Mouse (Mus musculus): ENCODE results near the gene Mapk6. TPM values are rescaled to one million over a fixed set of nuclear protein-coding genes. Genes with fewer than 3 reads are reported as not detected.
"Not testable (repeated sequence)": the region's sequence is repeated elsewhere in the genome, so short reads cannot be mapped to it uniquely, and the experiment has no call there.

Mapk6 gene
- polyA plus RNA-seq (2015; fragmentation: Nextera tagmentation; extraction: Ambion mirVana), result 133 and 150 TPM in 2 replicates

- Histone ChIP-seq H3K9ac (replicated peaks) (peak within 1 kb of the TSS; percentile 85), H3K27ac (replicated peaks) (peak within 1 kb of the TSS; percentile 97), H3K4me3 (replicated peaks) (peak within 1 kb of the TSS; percentile 83), H3K27me3 (replicated peaks) (no peaks in the 10 kb centered on the region), H3K36me3 (no peaks in the 10 kb centered on the region), H3K9me3 (replicated peaks) (no peaks in the 10 kb centered on the region), H3K4me1 (peaks cover 38% of the 10 kb centered on the region), H3K4me2 (peak within 1 kb of the TSS; percentile 60)
- WGBS, result under 1% methylated on average over 57 of the region's 58 CpGs
- ATAC-seq (ENCODE audit: low FRiP score), result peak; percentile 95
These were observed at the start of gene Mapk6 for GRCm38 (mm10) chr9:75409852-75410378. Mapk6 (minus strand) TSS chr9:75410005.

- Histone ChIP-seq H3K4me1 (no peaks in the 10 kb centered on the region), H3K4me2 (no peak overlapping the region), H3K27ac (replicated peaks) (no peak overlapping the region), H3K4me3 (replicated peaks) (no peak overlapping the region), H3K9ac (replicated peaks) (no peak overlapping the region), H3K27me3 (replicated peaks) (no peaks in the 10 kb centered on the region), H3K36me3 (peaks cover 96% of the 10 kb centered on the region), H3K9me3 (replicated peaks) (no peaks in the 10 kb centered on the region)
- no peak for ATAC-seq (ENCODE audit: low FRiP score)
- 87% methylated on average over 10 of the region's 10 CpGs for WGBS
These were observed 45.9 kb upstream of the Mapk6 start for GRCm38 (mm10) chr9:75455684-75456083.

GRCm38 (mm10) chr9:75453994-75454393 lies 44.2 kb upstream of the Mapk6 start:
- no peak overlapping the region for H3K9ac ChIP-seq (replicated peaks)
- H3K9me3 ChIP-seq (replicated peaks), result no peaks in the 10 kb centered on the region
- no peak for ATAC-seq (ENCODE audit: low FRiP score)
- no peaks in the 10 kb centered on the region for H3K4me1 ChIP-seq
- peaks cover 91% of the 10 kb centered on the region for H3K36me3 ChIP-seq
- no peak overlapping the region for H3K27ac ChIP-seq (replicated peaks)
- H3K4me3 ChIP-seq (replicated peaks), result no peak overlapping the region
- no peaks in the 10 kb centered on the region for H3K27me3 ChIP-seq (replicated peaks)
- H3K4me2 ChIP-seq, result no peak overlapping the region
- whole genome bisulfite sequencing, result 89% methylated on average over 2 of the region's 2 CpGs

- Histone ChIP-seq H3K9ac (replicated peaks) (no peak overlapping the region), H3K9me3 (replicated peaks) (no peaks in the 10 kb centered on the region), H3K4me1 (peaks cover 2% of the 10 kb centered on the region), H3K4me3 (replicated peaks) (no peak overlapping the region), H3K4me2 (no peak overlapping the region), H3K27ac (replicated peaks) (no peak overlapping the region), H3K36me3 (peaks cover 72% of the 10 kb centered on the region), H3K27me3 (replicated peaks) (no peaks in the 10 kb centered on the region)
- ATAC-seq (ENCODE audit: low FRiP score), result no peak
- WGBS, result 97% methylated on average over 3 of the region's 3 CpGs
These were observed 38.2 kb upstream of the Mapk6 start for GRCm38 (mm10) chr9:75448021-75448420.

- WGBS, result 88% methylated on average over 10 of the region's 10 CpGs
- not testable (repeated sequence) for H3K9me3 ChIP-seq (replicated peaks); H3K4me2 ChIP-seq; H3K27me3 ChIP-seq (replicated peaks); H3K9ac ChIP-seq (replicated peaks); H3K4me3 ChIP-seq (replicated peaks); H3K27ac ChIP-seq (replicated peaks); ATAC-seq (ENCODE audit: low FRiP score)
- Histone ChIP-seq H3K4me1 (peaks cover 15% of the 10 kb centered on the region), H3K36me3 (peaks cover 60% of the 10 kb centered on the region)
These were observed 36.8 kb upstream of the Mapk6 start for GRCm38 (mm10) chr9:75446574-75446973.

- Histone ChIP-seq H3K9me3 (replicated peaks) (no peaks in the 10 kb centered on the region), H3K9ac (replicated peaks) (no peak overlapping the region), H3K36me3 (peaks cover 51% of the 10 kb centered on the region), H3K4me2 (no peak overlapping the region), H3K27ac (replicated peaks) (no peak overlapping the region), H3K4me3 (replicated peaks) (no peak overlapping the region), H3K27me3 (replicated peaks) (no peaks in the 10 kb centered on the region), H3K4me1 (peaks cover 15% of the 10 kb centered on the region)
- no peak for ATAC-seq (ENCODE audit: low FRiP score)
- 92% methylated on average over 15 of the region's 15 CpGs for WGBS
These were observed 35.2 kb upstream of the Mapk6 start for GRCm38 (mm10) chr9:75444981-75445380.

- Histone ChIP-seq H3K4me2 (peak overlapping the region; percentile 68), H3K9ac (replicated peaks) (peak overlapping the region; percentile 87), H3K36me3 (peaks cover 19% of the 10 kb centered on the region), H3K27me3 (replicated peaks) (no peaks in the 10 kb centered on the region), H3K4me1 (peaks cover 15% of the 10 kb centered on the region), H3K4me3 (replicated peaks) (peak overlapping the region; percentile 88), H3K9me3 (replicated peaks) (no peaks in the 10 kb centered on the region), H3K27ac (replicated peaks) (peak overlapping the region; percentile 91)
- ATAC-seq (ENCODE audit: low FRiP score), result peak; percentile 87
- under 1% methylated on average over 31 of the region's 31 CpGs for WGBS
These were observed 31.9 kb upstream of the Mapk6 start for GRCm38 (mm10) chr9:75441691-75442131.

GRCm38 (mm10) chr9:75440796-75441666 lies 31.2 kb upstream of the Mapk6 start, which contains the start of gene Leo1:
Leo1 (plus strand) TSS chr9:75441524.
- WGBS, result under 1% methylated on average over 44 of the region's 45 CpGs

GRCm38 (mm10) chr9:75437653-75438385 lies 28.0 kb upstream of the Mapk6 start:
- no peak overlapping the region for H3K27ac ChIP-seq (replicated peaks)
- no peak overlapping the region for H3K4me3 ChIP-seq (replicated peaks)
- H3K4me2 ChIP-seq, result no peak overlapping the region
- no peaks in the 10 kb centered on the region for H3K9me3 ChIP-seq (replicated peaks)
- ATAC-seq (ENCODE audit: low FRiP score), result no peak
- H3K36me3 ChIP-seq, result no peaks in the 10 kb centered on the region
- H3K27me3 ChIP-seq (replicated peaks), result no peaks in the 10 kb centered on the region
- H3K9ac ChIP-seq (replicated peaks), result no peak overlapping the region
- peaks cover 13% of the 10 kb centered on the region for H3K4me1 ChIP-seq
- 29% methylated on average over 6 of the region's 6 CpGs for WGBS

More at GRCm38 (mm10) chr9:75440796-75441666, 31.2 kb upstream of the Mapk6 start, which contains the start of gene Leo1:
- Histone ChIP-seq H3K4me3 (replicated peaks) (peak within 1 kb of the TSS; percentile 88), H3K9ac (replicated peaks) (peak within 1 kb of the TSS; percentile 87), H3K36me3 (peaks cover 13% of the 10 kb centered on the region), H3K4me2 (peak within 1 kb of the TSS; percentile 68), H3K27ac (replicated peaks) (peak within 1 kb of the TSS; percentile 91), H3K27me3 (replicated peaks) (no peaks in the 10 kb centered on the region), H3K9me3 (replicated peaks) (no peaks in the 10 kb centered on the region), H3K4me1 (peaks cover 15% of the 10 kb centered on the region)
- ATAC-seq (ENCODE audit: low FRiP score), result peak; percentile 95

- ATAC-seq (ENCODE audit: low FRiP score), result no peak
- Histone ChIP-seq H3K4me2 (no peak overlapping the region; the same call in 1 of the 2 replicates), H3K9ac (replicated peaks) (no peak overlapping the region), H3K4me3 (replicated peaks) (no peak overlapping the region), H3K27me3 (replicated peaks) (no peaks in the 10 kb centered on the region), H3K27ac (replicated peaks) (no peak overlapping the region), H3K36me3 (no peaks in the 10 kb centered on the region), H3K4me1 (peaks cover 3% of the 10 kb centered on the region), H3K9me3 (replicated peaks) (no peaks in the 10 kb centered on the region)
- WGBS, result 4% methylated on average over 12 of the region's 12 CpGs
These were observed 26.1 kb upstream of the Mapk6 start for GRCm38 (mm10) chr9:75435918-75436317.

GRCm38 (mm10) chr9:75435291-75435690 lies 25.5 kb upstream of the Mapk6 start:
- WGBS, result 93% methylated on average over 4 of the region's 4 CpGs
- Histone ChIP-seq H3K4me2 (no peak overlapping the region), H3K4me1 (peaks cover 3% of the 10 kb centered on the region; the same call in 1 of the 2 replicates), H3K9me3 (replicated peaks) (no peaks in the 10 kb centered on the region), H3K27ac (replicated peaks) (no peak overlapping the region), H3K36me3 (no peaks in the 10 kb centered on the region), H3K27me3 (replicated peaks) (no peaks in the 10 kb centered on the region), H3K4me3 (replicated peaks) (no peak overlapping the region), H3K9ac (replicated peaks) (no peak overlapping the region)
- no peak for ATAC-seq (ENCODE audit: low FRiP score)

Data from neural tube, embryonic 15.5 days (tissue).